Mouse (Mus musculus): ENCODE measurements around the gene Dennd4a.

- TF ChIP-seq CTCF (IDR thresholded peaks at IDR 0.05; ENCODE audit: control insufficient read depth, insufficient read depth, low read length): no peak
- TF ChIP-seq POLR2A (IDR thresholded peaks at IDR 0.05; ENCODE audit: borderline replicate concordance, control insufficient read depth, low read depth, low read length): no peak
These were observed 18.5 kb upstream of the Dennd4a start for GRCm38 (mm10) chr9:64792379-64793274.

All from bone marrow, adult 2 months (tissue).